Mouse (Mus musculus): ENCODE measurements around the gene Fdx1l. TPM values are rescaled to one million over a fixed set of nuclear protein-coding genes. Genes with fewer than 3 reads are reported as not detected.

Fdx1l gene
- total and polyA plus RNA-seq, 2 experiments from 2014 or later = 86.5 to 95.6 TPM

- Histone ChIP-seq H3K4me1 (ENCODE audit: insufficient read depth, low read length) (no peaks in the 10 kb centered on the region), H3K36me3 (ENCODE audit: insufficient read depth, low read length) (no peaks in the 10 kb centered on the region), H3K9me3 (ENCODE audit: low read length) (no peaks in the 10 kb centered on the region), H3K9ac (replicated peaks; ENCODE audit: low read length) (no peak overlapping the region), H3K27ac (no peak overlapping the region), H3K4me2 (ENCODE audit: low read depth, low read length) (no peak overlapping the region), H3K4me3 (ENCODE audit: low read length) (no peak overlapping the region), H3K27me3 (ENCODE audit: insufficient read depth, low read length) (peaks cover 5% of the 10 kb centered on the region)
- no peak for DNase-seq (ENCODE audit: low spot score)
- 82% methylated on average over 4 of the region's 4 CpGs for WGBS
- ATAC-seq = no peak
- no peak for TF ChIP-seq CTCF (IDR thresholded peaks at IDR 0.05; ENCODE audit: low read depth)
These were observed 29.9 kb downstream of the Fdx1l start for GRCm38 (mm10) chr9:21043563-21043962.

GRCm38 (mm10) chr9:21041308-21041707 lies 32.1 kb downstream of the Fdx1l start:
- H3K27ac ChIP-seq = no peak overlapping the region
- no peak overlapping the region for H3K9ac ChIP-seq (replicated peaks; ENCODE audit: low read length)
- 34% methylated on average over 4 of the region's 4 CpGs for WGBS
- peaks cover 18% of the 10 kb centered on the region for H3K4me1 ChIP-seq (ENCODE audit: insufficient read depth, low read length)
- no peak overlapping the region for H3K4me2 ChIP-seq (ENCODE audit: low read depth, low read length)
- no peak for DNase-seq (ENCODE audit: low spot score)
- ATAC-seq = no peak
- TF ChIP-seq CTCF (IDR thresholded peaks at IDR 0.05; ENCODE audit: low read depth) = no peak
- H3K36me3 ChIP-seq (ENCODE audit: insufficient read depth, low read length) = no peaks in the 10 kb centered on the region
- H3K9me3 ChIP-seq (ENCODE audit: low read length) = no peaks in the 10 kb centered on the region
- H3K27me3 ChIP-seq (ENCODE audit: insufficient read depth, low read length) = peaks cover 27% of the 10 kb centered on the region
- H3K4me3 ChIP-seq (ENCODE audit: low read length) = no peak overlapping the region

- Histone ChIP-seq H3K9ac (replicated peaks; ENCODE audit: low read length) (no peak overlapping the region), H3K27ac (no peak overlapping the region), H3K9me3 (ENCODE audit: low read length) (no peaks in the 10 kb centered on the region), H3K27me3 (ENCODE audit: insufficient read depth, low read length) (peaks cover 42% of the 10 kb centered on the region), H3K36me3 (ENCODE audit: insufficient read depth, low read length) (no peaks in the 10 kb centered on the region), H3K4me1 (ENCODE audit: insufficient read depth, low read length) (peaks cover 21% of the 10 kb centered on the region), H3K4me2 (ENCODE audit: low read depth, low read length) (no peak overlapping the region), H3K4me3 (ENCODE audit: low read length) (no peak overlapping the region)
- 66% methylated on average over 3 of the region's 3 CpGs for WGBS
- DNase-seq (ENCODE audit: low spot score) = no peak
- no peak for TF ChIP-seq CTCF (IDR thresholded peaks at IDR 0.05; ENCODE audit: low read depth)
- ATAC-seq = no peak
These were observed 33.6 kb downstream of the Fdx1l start for GRCm38 (mm10) chr9:21039779-21040178.

- no peak for TF ChIP-seq CTCF (IDR thresholded peaks at IDR 0.05; ENCODE audit: low read depth)
- peak overlapping the region; percentile 46 for H3K4me3 ChIP-seq (ENCODE audit: low read length)
- 2% methylated on average over 31 of the region's 31 CpGs for WGBS
- H3K36me3 ChIP-seq (ENCODE audit: insufficient read depth, low read length) = no peaks in the 10 kb centered on the region
- H3K4me1 ChIP-seq (ENCODE audit: insufficient read depth, low read length) = peaks cover 33% of the 10 kb centered on the region
- H3K4me2 ChIP-seq (ENCODE audit: low read depth, low read length) = peak overlapping the region; percentile 74
- peak overlapping the region; percentile 56 for H3K9ac ChIP-seq (replicated peaks; ENCODE audit: low read length)
- no peaks in the 10 kb centered on the region for H3K9me3 ChIP-seq (ENCODE audit: low read length)
- peaks cover 63% of the 10 kb centered on the region for H3K27me3 ChIP-seq (ENCODE audit: insufficient read depth, low read length)
- H3K27ac ChIP-seq = no peak overlapping the region
- ATAC-seq = peak; percentile 70
- DNase-seq (ENCODE audit: low spot score) = peak; percentile 69
These were observed 35.9 kb downstream of the Fdx1l start for GRCm38 (mm10) chr9:21037481-21037891.

- Histone ChIP-seq H3K27me3 (ENCODE audit: insufficient read depth, low read length) (peaks cover 68% of the 10 kb centered on the region), H3K36me3 (ENCODE audit: insufficient read depth, low read length) (no peaks in the 10 kb centered on the region), H3K4me1 (ENCODE audit: insufficient read depth, low read length) (peaks cover 41% of the 10 kb centered on the region), H3K4me2 (ENCODE audit: low read depth, low read length) (peak overlapping the region; percentile 74), H3K27ac (no peak overlapping the region), H3K4me3 (ENCODE audit: low read length) (peak overlapping the region; percentile 46), H3K9me3 (ENCODE audit: low read length) (no peaks in the 10 kb centered on the region), H3K9ac (replicated peaks; ENCODE audit: low read length) (peak overlapping the region; percentile 56; the same call in 1 of the 2 replicates)
- 3% methylated on average over 22 of the region's 22 CpGs for WGBS
- peak; percentile 13; the same call in 1 of the 2 replicates for TF ChIP-seq CTCF (IDR thresholded peaks at IDR 0.05; ENCODE audit: low read depth)
- ATAC-seq (no peak), DNase-seq (ENCODE audit: low spot score) (no peak)
These were observed 36.7 kb downstream of the Fdx1l start for GRCm38 (mm10) chr9:21036666-21037065.

GRCm38 (mm10) chr9:21036161-21036560 lies 37.3 kb downstream of the Fdx1l start:
- H3K27ac ChIP-seq = no peak overlapping the region
- H3K4me2 ChIP-seq (ENCODE audit: low read depth, low read length) = peak overlapping the region; percentile 74
- H3K4me3 ChIP-seq (ENCODE audit: low read length) = peak overlapping the region; percentile 46; the same call in 1 of the 2 replicates
- no peaks in the 10 kb centered on the region for H3K36me3 ChIP-seq (ENCODE audit: insufficient read depth, low read length)
- peaks cover 43% of the 10 kb centered on the region for H3K4me1 ChIP-seq (ENCODE audit: insufficient read depth, low read length)
- no peaks in the 10 kb centered on the region for H3K9me3 ChIP-seq (ENCODE audit: low read length)
- H3K27me3 ChIP-seq (ENCODE audit: insufficient read depth, low read length) = peaks cover 68% of the 10 kb centered on the region
- DNase-seq (ENCODE audit: low spot score) = no peak
- H3K9ac ChIP-seq (replicated peaks; ENCODE audit: low read length) = no peak overlapping the region
- 15% methylated on average over 20 of the region's 20 CpGs for WGBS
- no peak for ATAC-seq
- TF ChIP-seq CTCF (IDR thresholded peaks at IDR 0.05; ENCODE audit: low read depth) = no peak

- Histone ChIP-seq H3K9ac (replicated peaks; ENCODE audit: low read length) (no peak overlapping the region), H3K36me3 (ENCODE audit: insufficient read depth, low read length) (no peaks in the 10 kb centered on the region)
- TF ChIP-seq CTCF (IDR thresholded peaks at IDR 0.05; ENCODE audit: low read depth) = no peak
These were observed 37.8 kb downstream of the Fdx1l start for GRCm38 (mm10) chr9:21035586-21035985.

More at GRCm38 (mm10) chr9:21035586-21035985, 37.8 kb downstream of the Fdx1l start:
- no peak for DNase-seq (ENCODE audit: low spot score)
- Histone ChIP-seq H3K4me1 (ENCODE audit: insufficient read depth, low read length) (peaks cover 46% of the 10 kb centered on the region), H3K27ac (no peak overlapping the region), H3K27me3 (ENCODE audit: insufficient read depth, low read length) (peaks cover 68% of the 10 kb centered on the region), H3K4me3 (ENCODE audit: low read length) (0 out of 2 replicates have a peak overlapping the region, but pooled peaks have one; percentile 3), H3K9me3 (ENCODE audit: low read length) (no peaks in the 10 kb centered on the region), H3K4me2 (ENCODE audit: low read depth, low read length) (peak overlapping the region; percentile 74; the same call in 1 of the 2 replicates)
- no peak for ATAC-seq
- 24% methylated on average over 9 of the region's 9 CpGs for WGBS

Measured in hindbrain, postnatal 0 days (tissue).